Mouse (Mus musculus) layer of hippocampus, postnatal 14 days (tissue): ENCODE results near the gene Fndc3b. TPM values are rescaled to one million over a fixed set of nuclear protein-coding genes. Genes with fewer than 3 reads are reported as not detected.

ENCODE experiments used
- DNase-seq, 2 experiments: peaks; one replicate each; pipeline ENCODE4 v3.0.0; 2021 to 2022; ENCODE audit warnings: low spot score in 2 of 2, mixed read lengths in 1 of 2
- total RNA-seq, 2 experiments: library from RNA; stranded (reverse); gene quantifications; 2 replicates each; pipeline ENCODE4 v1.2.3; 2021

Fndc3b gene
- total RNA-seq, 2 experiments from 2014 or later = 23.7 to 31.1 TPM

GRCm38 (mm10) chr3:27683374-27683773, 27.7 kb downstream of the Fndc3b start:
- DNase-seq = no peak

DNA sequence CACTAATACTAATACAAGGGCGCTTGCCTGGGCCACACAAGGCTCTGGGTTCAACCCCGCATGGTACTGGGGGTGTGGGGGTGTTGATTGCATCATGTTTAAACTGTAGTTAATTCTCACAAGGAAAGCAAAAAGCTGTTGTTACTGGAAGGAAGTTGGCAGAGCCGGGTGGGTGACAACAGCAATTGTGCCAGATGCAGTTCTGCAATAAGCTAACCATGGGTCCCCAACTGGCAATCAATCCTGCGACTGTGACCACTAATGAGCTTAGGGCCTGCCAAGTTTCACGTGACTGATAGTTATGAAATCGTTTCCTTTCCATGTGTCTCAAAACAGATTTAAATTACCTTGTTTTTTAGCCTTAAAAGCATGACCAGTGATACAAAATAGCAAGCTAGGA, 33.5 kb downstream of the Fndc3b start:
- DNase-seq = peak in 1 of 2 experiments; percentile 66

DNA sequence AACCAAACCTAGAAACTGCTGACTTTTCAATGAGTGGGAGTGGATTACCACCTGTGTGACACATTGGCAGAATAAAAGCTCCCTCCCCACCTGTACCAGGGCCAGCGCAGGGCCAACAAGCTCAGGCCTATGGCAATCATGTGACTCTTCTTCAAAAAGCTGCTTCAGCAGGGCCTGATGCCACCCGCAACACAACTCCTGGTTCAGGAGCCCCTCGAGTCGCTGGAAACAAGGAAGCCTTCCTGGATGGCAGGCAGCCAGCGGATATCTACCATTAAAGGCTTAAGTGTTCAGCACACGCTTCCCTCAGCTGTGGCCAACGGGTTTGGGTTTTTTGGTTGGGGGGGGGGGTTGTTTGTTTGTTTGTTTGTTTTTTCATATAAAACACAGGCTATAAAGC, 37.4 kb downstream of the Fndc3b start:
- DNase-seq = no peak

DNA sequence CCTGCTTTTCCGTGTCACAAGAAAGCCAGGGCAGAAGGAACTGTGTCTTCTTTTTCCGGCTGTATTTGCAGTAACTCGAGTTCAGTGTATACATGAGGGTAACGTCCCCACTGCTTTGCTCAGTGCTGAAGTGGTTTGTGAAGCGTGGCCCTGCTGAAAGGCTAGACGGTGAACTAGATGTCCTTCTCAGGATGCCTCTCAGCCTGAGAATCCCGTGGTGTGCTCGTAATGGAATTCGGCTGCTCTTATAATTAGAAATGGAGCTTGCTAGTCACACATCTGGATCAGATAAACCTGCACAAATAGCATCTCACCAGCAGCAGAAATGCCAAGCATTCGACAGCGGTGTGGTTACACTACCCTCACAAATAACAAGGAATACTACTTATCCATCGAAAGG, 40.7 kb downstream of the Fndc3b start:
- DNase-seq = no peak

DNA sequence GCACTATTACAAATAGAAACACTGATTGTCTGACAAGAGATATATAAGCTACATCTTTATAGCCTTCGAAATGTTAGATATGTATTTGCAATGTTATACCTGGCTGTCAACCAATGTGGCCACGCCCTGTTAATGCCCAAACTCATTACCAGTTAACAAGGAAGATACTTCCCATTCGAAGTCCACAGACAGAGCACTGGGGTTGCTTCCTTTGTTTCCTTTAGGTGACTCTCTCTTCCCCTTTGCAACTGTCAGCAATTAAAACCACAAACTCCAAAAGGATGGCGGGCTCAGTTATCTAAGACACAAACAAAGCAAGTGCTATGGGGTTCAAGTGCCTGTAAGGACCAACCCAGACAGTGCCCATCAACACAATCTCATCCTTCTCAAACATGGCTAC, 43.8 kb downstream of the Fndc3b start:
- no peak for DNase-seq

GRCm38 (mm10) chr3:27665338-27665737, 45.8 kb downstream of the Fndc3b start:
- no peak for DNase-seq

GRCm38 (mm10) chr3:27663221-27663620, 47.9 kb downstream of the Fndc3b start:
- DNase-seq = no peak

DNA sequence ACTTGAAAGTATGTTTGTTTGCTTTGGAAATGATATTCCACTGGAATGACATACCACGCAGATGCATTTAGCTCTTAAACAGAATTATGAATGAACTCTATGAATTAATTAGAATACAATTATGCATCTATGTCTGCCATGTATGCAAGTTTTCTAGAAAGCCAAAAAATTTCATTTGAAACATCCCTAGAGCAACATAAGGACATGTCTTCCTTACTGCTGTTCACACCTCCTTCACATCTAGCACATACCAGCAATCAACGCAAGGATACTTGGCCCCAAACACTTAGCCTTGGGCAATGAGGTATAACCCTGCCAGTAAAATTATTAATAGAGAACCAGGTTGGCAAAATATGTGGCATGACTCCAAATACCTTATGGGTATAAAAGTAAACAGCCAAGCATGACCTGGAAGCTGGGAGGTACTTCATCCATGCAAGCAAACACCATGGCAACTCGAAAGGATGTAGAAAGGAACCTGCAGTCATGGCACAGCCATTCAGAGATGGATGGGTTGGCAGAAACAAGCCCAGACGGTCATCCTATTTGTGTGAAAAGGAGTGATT, 52.8 kb downstream of the Fndc3b start:
- DNase-seq = no peak

DNA sequence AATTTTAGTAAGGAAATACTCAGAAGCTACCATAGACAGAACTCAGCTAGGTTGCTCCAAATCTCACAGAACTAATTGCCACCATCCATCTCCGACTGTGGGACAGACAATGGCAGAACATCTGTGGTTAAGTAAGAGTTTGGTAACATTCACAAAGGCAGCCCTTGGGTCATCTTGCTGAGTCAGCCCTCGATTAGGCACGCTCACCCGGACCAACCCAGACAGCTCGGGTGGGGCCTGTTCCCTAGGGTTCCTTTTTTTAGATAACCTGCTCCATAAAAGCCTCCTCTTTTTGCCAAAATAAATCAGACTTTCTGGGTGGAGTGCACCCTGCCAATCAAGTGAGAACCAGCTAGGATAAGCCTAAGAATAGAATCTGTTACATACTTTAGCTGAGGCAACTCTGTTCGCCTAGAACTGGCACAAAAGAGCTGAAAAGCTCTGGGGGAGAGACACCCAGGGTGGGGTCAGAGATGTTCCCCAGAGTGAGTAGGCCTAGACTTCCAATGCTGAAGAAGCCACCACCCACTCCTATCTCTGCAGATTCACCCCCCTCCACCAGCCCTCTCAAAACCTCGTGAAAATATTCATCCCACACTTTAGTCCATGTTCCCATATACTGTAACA, 54.2 kb downstream of the Fndc3b start:
- no peak for DNase-seq

DNA sequence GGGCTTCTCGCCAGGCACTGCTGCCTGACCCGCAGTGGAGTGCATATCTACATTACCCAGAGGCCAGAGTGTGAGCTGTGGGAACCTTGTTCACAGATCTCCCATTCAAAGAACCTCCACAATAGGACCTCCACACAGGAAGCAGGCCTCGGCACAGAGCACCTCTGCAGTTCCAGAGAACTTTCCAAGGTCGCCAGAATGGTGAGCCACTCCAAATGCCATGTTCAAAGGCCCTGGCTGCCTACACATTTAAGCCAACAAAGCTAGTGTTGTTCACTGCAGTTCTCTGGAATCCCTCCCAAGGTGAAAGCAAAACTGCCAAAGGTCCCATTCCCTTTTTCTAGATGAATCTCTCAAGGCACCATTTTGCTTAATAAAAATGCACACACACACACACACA, 55.4 kb downstream of the Fndc3b start:
- DNase-seq = no peak

GRCm38 (mm10) chr3:27655042-27655441, 56.1 kb downstream of the Fndc3b start:
- DNase-seq = no peak

DNA sequence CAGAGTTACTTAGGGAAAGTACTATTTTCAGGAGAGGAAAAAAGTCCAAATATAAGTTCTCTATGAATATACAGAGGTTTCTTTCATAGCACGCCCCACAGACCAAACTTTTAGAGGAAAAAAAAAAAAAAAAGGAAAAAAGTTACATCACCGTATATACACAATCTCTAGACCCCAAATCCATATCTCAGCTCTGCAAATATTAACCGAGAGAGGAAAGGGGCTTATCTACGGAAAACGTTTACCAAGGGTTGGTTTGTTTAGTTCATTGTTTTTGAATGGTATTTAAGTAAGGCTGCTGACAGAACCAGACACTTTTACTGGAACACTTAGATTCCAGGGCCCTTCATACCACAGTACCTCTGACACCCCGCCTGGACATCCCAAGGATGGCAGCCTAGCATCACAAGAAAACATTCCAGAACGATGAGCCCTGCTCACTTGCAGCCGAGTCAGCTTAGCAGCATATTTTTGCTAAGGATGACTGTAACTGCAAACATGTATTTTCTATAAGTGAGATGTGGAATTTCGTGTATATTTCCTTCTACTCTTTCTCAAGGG, 58.6 kb downstream of the Fndc3b start:
- DNase-seq = no peak

DNA sequence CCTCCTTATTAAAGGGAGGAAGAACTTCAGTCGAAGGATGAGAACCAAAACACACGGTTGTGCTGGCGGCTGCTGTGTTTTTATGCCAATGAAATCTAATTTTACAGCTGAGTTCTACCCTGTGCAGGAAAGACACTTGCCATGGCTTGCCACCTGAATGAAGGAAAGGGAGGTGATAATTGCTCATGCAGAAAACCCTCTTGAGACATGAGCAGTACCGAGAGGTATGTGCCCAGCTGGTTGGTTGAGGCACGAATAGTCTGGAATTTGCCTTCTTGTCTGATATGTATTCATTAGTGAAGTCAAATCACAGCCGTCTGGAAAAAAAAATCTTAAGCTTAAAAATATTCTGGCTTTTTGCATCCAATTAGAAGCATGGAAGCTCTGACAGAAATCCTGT, 59.4 kb downstream of the Fndc3b start:
- no peak for DNase-seq

DNA sequence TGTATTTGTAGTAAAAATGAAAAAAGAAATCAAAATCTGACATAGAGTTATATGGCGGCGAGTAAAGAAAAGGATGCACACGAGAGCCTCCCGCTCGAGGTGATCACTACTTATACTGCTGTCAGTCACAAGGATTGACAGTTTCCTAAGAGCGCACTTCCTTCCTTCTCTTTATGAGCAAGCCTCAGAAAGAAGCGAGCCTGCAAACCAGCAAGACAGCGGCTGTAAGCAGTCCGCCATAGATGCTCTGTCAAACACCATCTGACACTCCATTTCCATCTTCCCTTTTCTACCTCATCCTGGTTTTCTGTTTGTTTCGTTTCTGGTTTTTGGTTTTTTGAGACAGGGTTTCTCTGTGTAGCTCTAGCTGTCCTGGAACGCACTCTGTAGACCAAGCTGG, 61.0 kb downstream of the Fndc3b start:
- DNase-seq = no peak

DNA sequence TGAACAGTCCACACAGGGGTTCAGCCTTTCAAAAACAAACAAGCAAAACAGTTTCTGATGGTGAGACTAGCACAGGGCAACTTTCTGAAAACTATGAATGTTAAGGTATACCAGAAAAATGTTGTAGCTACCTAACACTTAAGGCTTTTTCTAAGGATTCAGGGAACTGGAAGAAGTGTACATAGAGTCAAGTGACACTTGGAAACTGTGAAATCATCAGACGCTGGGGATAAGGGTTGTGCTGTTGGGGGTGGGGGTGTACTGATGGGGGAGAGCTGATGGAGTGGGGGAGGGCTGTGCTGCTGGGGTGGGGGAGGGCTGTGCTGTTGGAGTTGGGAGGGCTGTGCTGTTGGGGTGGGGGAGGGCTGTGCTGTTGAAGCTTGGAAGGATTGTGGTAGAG, 61.8 kb downstream of the Fndc3b start:
- no peak for DNase-seq

DNA sequence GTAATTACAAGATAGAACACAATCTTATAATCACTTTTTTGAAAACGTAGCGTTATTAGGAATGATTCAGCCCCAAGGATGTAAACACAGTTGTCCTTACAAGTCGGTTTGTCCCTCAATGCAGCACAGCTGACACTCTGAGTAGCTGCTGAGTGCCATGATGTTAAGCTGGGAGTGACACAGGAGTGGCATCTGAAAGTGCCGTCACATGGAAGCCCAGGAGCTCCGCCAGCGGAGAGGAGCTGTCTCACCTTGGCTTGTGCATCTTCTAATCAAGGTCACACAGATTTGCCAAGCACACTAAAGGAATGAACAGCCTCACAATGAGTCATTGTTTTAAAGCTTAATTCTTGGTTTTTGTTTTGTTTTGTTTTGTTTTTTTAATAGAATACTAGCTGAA, 68.7 kb downstream of the Fndc3b start:
- DNase-seq = no peak

DNA sequence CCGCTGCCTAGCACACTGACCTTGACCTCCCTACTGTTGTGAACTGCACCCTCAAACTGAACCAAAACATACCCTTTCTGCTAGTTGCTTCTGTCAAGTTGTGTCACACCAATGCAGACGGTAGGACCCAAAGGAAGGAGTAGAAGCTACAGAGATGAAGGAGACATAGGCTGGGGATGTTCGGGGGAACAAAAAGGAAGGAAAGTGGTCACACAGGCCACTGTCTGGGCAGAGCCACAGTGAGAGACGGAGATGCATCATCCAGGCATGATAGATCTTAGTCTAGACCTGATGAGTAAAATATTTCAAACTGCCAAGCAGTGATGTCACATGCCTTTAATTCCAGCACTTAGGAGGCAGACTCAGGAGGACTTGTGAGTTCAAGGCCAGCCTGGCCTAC, 71.4 kb downstream of the Fndc3b start:
- no peak for DNase-seq

GRCm38 (mm10) chr3:27637046-27637661, 74.0 kb downstream of the Fndc3b start:
- DNase-seq = no peak

DNA sequence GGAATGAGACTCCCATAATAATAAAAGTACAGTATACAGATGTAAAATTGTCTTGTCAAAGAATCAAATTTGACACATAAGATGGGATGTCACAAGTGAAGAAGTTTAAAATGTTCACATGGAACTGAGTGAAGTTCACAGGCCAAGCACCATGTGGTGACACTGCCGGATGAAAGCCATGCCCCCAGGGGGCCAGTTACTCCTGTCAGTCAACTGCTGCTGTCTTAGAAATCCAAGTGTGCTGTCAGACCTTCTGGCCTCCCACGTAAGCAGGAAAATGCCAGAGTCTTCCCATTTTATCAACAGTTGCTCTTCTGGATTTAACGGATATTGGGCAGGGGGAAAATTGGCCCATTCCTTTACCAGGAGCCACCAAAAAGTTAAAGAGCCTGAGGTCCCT, 75.3 kb downstream of the Fndc3b start:
- no peak for DNase-seq

DNA sequence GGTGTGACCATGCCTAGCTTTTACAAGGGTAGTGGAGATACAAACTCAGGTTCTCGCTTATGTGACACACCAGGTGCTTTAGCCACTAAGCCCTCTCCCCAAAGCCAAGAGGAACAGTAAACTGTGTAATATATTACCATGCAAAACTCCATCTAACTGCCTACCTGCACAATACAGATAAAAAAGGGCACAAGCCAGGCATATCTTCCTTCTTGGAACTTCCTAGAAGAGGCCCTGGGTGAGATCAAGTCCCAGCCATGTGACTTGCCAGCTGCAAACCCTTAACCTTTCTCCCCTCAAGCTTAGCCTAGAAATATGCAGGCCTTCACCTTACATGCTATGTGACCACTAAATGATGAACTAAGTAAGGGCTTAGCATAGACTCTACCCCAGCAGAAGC, 78.2 kb downstream of the Fndc3b start:
- DNase-seq = no peak

DNA sequence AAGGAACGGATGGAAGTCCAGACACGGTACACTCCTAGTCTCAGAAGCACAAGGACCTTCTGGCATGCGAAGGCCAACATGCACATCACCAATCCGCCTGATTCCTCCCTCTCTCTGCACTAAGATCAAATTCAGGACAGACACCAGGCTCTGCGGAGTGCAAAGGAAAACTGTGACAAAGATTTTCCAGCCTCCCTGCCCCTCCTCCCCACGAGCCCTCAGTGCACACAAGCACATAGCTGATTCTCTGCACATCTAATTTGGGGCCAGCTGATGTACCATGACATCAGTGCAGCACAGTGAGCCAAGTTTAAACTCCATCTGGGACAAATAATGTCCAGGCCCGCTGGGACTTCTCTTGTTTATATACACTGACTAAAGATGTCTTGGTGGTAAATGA, 80.0 kb downstream of the Fndc3b start:
- DNase-seq = peak in 1 of 2 experiments; percentile 46

- DNase-seq = no peak
Measured at GRCm38 (mm10) chr3:27629716-27630115, 81.4 kb downstream of the Fndc3b start.

GRCm38 (mm10) chr3:27626301-27626700, 84.8 kb downstream of the Fndc3b start:
- no peak for DNase-seq
